Mouse (Mus musculus): ENCODE data around the gene Gm21820. TPM values are rescaled to one million over a fixed set of nuclear protein-coding genes. Genes with fewer than 3 reads are reported as not detected.
"Not testable (repeated sequence)": the region's sequence is repeated elsewhere in the genome, so short reads cannot be mapped to it uniquely, and the experiment has no call there.

The Gm21820 gene
- polyA plus RNA-seq (2012; rRNA removed), result not detected in 2 replicates

DNA sequence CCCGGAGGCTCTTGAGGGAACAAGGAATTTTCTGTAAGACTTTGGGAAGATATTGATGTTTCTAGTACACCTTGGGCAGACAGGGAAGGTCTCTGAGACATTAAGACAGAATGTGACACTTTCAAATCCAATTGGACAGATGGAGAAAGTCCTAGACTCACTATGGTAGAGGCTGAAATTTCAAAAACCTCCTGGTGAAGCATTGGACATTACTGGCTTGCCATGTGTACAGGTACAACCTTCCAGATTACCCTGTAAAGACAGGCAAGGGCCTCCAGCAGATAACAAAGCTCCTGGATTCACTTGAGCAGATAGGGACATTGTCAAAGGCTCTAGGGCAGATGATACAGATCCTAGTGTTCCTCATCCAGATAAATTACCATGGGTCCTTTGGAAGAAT lies at the start of gene Gm21820:
Gene Gm21820, minus strand, starts transcription at position 101 of the 400 bp plus-strand sequence.
- DNase-seq; H3K4me3 ChIP-seq (ENCODE audit: control insufficient read depth, insufficient read depth, low read length); H3K27ac ChIP-seq (ENCODE audit: control insufficient read depth, insufficient read depth, low read length); H3K36me3 ChIP-seq (ENCODE audit: control insufficient read depth, insufficient read depth, low read length); H3K27me3 ChIP-seq (ENCODE audit: control insufficient read depth, insufficient read depth, low read length); H3K4me1 ChIP-seq (replicated peaks; ENCODE audit: control insufficient read depth, insufficient read depth, low read length): not testable (repeated sequence)
- WGBS, result 79% methylated on average over 1 of the region's 1 CpGs

Other genes starting within 250 kb of the Gm21820 start
- not detected in 2 replicates for gene Gm20918, start 205.5 kb downstream of the Gm21820 start, polyA plus RNA-seq (2012; rRNA removed)